Mouse (Mus musculus) left cerebral cortex, postnatal 10 days (tissue): ENCODE data around the gene Krr1. TPM values are rescaled to one million over a fixed set of nuclear protein-coding genes. Genes with fewer than 3 reads are reported as not detected.

Source experiments
- total RNA-seq, 2 experiments: library from RNA; stranded (reverse); gene quantifications; 2 replicates each; pipeline ENCODE4 v1.2.3; 2021

Krr1 gene
- total RNA-seq, 2 experiments from 2014 or later: 31.6 to 32.3 TPM

Other genes starting within 250 kb of the Krr1 start
- 1 to 10 TPM; 1.1 to 1.8 TPM for gene Glipr1, start 30.0 kb downstream of the Krr1 start, total RNA-seq
- not detected for gene Glipr1l1, start 87.5 kb downstream of the Krr1 start, total RNA-seq
- not detected for gene Glipr1l2, start 110.7 kb downstream of the Krr1 start, total RNA-seq
- not detected for gene Glipr1l3, start 187.7 kb downstream of the Krr1 start, total RNA-seq
- under 1 TPM; 0.15 to 0.59 TPM for gene Caps2, start 191.0 kb downstream of the Krr1 start, total RNA-seq